Mouse (Mus musculus): Measurements from ENCODE around the gene Iqgap1.
A peak's percentile ranks its signal among the peaks of the same experiment; 100 is the strongest.

The Iqgap1 gene

GRCm38 (mm10) chr7:80825843-80826403 lies at the start of gene Iqgap1:
Iqgap1 (minus strand) TSS chr7:80825974.
- no peak for DNase-seq (ENCODE audit: low read depth, low spot score)

DNA sequence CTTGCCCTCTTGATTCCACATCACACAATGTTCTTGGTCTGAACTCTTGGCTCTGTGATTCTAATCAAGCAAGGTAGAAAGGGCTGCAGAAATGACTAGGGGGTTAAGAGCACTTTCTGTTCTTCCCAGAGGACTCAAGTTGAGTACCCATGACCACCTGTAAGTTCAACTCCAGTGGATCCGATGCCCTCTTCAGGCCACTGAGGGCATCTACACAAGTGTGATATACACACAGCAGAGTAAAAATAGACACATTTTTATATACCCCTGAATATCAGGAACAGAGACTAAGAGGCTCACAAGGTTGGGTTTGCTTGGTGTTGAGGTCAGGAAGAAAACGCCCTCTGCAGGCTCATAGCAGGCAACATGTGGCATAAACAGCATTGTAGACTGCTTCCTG lies 47.9 kb upstream of the Iqgap1 start:
- no peak for DNase-seq (ENCODE audit: low read depth, low spot score)

DNA sequence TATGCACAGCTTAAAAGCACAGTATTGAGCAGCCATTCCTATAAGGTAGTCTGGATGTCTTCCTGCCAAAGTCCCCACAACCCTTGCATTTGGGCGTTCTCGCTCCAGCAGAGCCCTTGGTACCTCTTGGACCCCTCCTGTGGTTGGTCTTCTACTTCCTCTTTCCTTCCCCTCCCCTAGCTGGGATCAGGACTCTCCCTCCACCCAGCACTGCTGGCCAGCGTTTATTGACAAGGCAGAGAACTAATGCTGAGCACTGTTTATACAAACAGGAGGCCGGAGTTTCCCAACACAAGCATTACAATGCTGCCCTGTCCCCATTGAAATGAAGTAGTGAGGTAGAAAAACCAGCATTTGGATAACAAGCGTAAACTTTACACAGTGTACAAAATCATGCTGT lies 47.3 kb upstream of the Iqgap1 start:
- DNase-seq (ENCODE audit: low read depth, low spot score), result no peak

DNA sequence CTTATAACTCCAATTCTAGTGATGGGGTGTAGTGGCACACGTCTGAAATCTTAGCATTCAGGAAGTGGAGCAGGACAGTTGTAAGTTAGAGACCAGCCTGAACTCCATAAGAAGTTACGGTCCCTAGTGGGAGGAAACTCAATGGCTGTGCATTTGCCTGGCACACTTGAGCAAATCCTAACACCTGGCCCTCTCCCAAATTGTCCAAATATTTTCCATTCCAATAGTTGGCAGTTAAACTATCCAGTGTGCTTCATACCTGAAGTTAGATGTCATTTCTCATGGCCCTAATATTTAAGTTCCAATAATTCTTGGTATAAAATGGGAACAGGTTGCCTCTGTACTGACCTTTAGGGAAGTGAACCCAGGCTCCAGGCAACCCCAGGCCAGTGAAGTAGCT lies 42.9 kb upstream of the Iqgap1 start:
- DNase-seq (ENCODE audit: low read depth, low spot score), result no peak

DNA sequence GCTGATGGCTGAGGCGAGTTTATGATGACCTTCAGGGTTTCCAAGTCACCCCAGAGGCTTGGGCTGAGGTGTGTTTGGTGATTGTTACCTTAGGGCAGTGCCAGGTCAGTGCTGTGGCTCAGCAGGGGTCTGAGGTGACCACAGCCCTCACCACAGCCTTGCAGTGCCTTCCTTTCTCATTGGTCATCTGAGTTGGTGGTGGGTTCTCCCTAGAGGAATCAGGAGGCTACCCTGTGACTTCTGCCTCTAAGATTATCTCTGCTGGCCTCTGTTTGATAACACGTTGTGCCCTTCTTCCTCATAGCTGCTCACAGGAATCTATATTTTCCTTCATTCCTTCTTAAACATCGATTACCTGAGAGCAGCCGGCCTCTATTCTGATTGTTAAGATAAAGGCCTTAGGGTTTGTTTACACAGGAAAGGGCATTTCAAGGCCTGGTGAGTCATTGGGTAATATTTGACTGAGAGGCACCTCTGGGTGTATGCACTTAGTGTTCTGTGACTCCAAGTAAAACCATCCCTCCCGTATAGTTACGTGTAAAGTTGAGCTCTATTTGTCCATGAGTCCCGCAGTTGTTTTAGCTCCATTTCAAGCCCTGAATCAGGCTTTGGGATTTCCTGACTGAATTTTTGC lies 40.9 kb upstream of the Iqgap1 start:
- no peak for DNase-seq (ENCODE audit: low read depth, low spot score)

- no peak for DNase-seq (ENCODE audit: low read depth, low spot score)
These were observed 39.7 kb upstream of the Iqgap1 start for GRCm38 (mm10) chr7:80865521-80865920.

GRCm38 (mm10) chr7:80864831-80865230 lies 39.1 kb upstream of the Iqgap1 start:
- DNase-seq (ENCODE audit: low read depth, low spot score), result no peak

DNA sequence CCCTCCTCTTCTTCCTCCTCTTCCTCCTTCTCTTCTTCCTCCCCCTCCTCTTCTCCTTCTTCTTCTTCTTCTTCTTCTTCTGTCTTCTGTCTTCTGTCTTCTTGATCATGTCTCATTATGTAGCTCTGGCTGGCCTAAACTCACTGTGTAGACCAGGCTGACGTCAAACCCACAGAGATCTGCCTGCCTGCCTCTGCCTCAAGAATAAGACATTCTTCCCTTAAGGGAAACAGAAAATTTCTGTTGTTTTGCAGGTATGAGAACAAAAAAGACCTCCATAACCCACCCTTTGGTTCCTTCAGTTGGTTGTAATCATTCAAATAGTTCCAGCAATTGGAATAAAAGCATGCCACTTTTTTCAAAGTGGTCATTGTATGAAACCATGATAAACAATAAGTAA lies 38.4 kb upstream of the Iqgap1 start:
- DNase-seq (ENCODE audit: low read depth, low spot score), result no peak

GRCm38 (mm10) chr7:80863520-80863919 lies 37.7 kb upstream of the Iqgap1 start:
- no peak for DNase-seq (ENCODE audit: low read depth, low spot score)

- no peak for DNase-seq (ENCODE audit: low read depth, low spot score)
These were observed 36.7 kb upstream of the Iqgap1 start for GRCm38 (mm10) chr7:80862475-80862874.

DNA sequence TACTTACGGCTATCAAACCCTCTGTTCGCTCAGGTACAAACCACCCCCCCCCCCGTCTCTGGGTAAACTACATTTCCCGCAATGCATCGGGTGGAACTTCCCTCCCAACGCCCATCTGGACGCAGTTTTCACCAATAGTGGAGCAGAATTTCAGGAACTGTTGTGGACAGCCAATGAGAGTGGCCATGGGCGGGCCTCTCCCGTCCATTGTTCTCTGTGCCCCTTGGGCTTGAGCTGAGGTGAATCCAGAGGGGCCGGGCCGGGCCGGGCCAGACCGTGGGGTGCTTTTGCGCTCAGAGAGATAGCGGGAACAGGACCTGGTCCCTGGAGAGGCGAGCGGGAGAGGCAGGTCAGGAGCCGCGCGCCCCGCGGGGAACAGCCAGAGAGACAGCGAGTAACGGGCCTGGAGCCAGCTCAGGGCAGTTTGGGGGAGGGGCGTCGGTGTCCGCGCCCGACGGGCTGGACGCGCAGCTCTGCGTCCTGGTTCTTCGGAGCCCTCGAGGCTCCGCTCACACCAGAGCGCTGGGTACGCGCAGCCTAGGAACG lies 35.0 kb upstream of the Iqgap1 start, which contains the start of gene Zscan2:
Gene Zscan2 (plus strand): TSS at position 192 of the 546 bp plus-strand sequence.
- DNase-seq (ENCODE audit: low read depth, low spot score), result peak; percentile 93

DNA sequence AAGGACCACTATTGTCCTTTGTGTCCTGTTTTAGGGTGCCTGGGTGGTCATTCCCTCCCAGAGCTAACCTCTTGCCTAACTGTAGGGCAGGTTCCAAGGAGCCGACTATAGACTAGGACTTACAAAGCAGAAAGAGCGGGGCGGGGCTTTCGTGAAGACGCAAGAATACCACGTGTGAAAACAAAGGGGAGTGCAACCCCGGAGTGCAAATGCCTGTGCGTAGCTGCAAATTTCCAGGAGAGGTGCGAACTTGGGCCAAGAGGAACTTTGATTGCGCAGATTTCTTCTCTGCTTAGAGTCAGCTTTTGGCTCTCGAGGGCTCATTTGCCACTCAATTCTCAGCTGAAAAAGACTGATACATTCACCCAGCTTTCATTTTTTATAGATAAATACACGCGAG lies 34.5 kb upstream of the Iqgap1 start:
- DNase-seq (ENCODE audit: low read depth, low spot score), result no peak

DNA sequence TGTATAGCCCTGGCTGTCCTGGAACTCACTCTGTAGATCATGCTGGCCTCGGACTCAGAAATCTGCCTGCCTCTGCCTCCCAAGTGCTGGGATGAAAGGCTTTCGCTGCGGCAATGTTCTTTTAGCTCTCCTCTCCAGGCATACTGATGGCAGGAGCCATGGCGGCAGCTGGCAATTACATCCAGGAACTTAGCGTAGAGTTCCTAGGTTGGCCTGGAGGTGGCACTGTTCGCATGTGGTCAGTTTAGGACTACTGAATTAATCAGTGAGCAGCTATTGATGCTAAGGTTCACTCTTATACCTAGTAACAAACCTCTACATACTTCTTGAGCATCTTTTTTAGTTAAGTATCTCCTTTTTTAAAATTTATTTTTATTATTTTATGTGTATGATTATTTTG lies 31.4 kb upstream of the Iqgap1 start:
- no peak for DNase-seq (ENCODE audit: low read depth, low spot score)

DNA sequence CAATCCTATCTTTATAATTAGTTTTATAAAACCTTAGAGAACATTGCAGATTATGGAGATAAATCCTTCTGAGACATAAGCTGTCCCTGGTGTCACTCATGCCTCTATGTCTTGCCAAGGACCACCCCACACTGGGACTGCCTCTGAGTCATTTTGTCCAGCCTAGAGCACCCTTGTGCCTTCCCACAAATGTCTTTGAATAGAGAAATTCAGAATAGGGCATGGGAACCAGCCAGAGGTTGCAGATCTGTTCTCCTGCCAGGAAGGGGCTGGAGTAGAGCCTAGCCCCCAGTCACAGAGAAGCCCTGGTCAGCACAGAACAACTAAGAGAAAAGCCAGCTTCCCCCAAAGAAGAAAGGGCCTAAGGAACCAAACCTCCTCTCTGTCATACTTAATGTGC lies 29.5 kb upstream of the Iqgap1 start:
- DNase-seq (ENCODE audit: low read depth, low spot score), result no peak

DNA sequence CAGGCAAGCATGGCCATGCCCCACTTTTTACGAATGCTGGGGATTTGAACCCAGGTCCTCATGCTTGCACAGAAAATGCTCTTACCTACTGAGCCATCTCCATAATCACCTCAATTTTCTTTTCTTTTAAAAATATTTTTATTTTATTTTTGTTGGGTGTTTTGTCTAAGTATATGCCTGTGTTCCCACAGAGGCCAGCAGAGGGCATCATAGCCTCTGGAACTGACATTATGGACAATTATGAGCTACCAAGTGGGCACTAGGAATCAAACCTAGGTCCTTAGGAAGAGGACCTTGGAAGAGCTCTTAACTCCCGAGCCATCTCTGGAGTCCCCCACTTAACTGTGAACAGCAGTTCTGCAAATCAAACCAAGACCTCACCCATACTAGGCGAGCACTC lies 27.4 kb upstream of the Iqgap1 start:
- DNase-seq (ENCODE audit: low read depth, low spot score), result no peak

GRCm38 (mm10) chr7:80850520-80850919 lies 24.7 kb upstream of the Iqgap1 start:
- no peak for DNase-seq (ENCODE audit: low read depth, low spot score)

DNA sequence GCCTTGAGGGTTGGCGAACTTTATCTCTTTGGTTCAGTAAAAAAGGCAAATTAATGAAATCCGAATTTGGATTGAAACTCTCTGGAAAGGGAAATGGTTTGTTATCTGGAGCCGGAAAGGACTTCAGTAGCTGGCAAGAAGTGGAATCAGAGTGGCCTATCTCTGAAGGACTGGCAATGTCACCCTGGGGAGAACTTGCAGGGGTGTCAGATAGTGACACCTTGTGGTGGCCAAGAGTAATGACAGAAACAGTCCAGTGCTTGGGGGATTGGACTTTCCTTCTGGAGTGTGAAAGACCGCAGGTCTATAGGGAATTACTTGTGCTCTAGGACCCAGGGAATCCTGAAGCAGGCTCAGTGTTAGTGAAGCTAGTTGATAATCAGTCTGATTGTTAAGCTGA lies 23.9 kb upstream of the Iqgap1 start:
- no peak for DNase-seq (ENCODE audit: low read depth, low spot score)

GRCm38 (mm10) chr7:80849267-80849666 lies 23.5 kb upstream of the Iqgap1 start:
- no peak for DNase-seq (ENCODE audit: low read depth, low spot score)

GRCm38 (mm10) chr7:80846709-80847108 lies 20.9 kb upstream of the Iqgap1 start:
- DNase-seq (ENCODE audit: low read depth, low spot score), result no peak

- no peak for DNase-seq (ENCODE audit: low read depth, low spot score)
These were observed 20.5 kb upstream of the Iqgap1 start for GRCm38 (mm10) chr7:80846280-80846678.

DNA sequence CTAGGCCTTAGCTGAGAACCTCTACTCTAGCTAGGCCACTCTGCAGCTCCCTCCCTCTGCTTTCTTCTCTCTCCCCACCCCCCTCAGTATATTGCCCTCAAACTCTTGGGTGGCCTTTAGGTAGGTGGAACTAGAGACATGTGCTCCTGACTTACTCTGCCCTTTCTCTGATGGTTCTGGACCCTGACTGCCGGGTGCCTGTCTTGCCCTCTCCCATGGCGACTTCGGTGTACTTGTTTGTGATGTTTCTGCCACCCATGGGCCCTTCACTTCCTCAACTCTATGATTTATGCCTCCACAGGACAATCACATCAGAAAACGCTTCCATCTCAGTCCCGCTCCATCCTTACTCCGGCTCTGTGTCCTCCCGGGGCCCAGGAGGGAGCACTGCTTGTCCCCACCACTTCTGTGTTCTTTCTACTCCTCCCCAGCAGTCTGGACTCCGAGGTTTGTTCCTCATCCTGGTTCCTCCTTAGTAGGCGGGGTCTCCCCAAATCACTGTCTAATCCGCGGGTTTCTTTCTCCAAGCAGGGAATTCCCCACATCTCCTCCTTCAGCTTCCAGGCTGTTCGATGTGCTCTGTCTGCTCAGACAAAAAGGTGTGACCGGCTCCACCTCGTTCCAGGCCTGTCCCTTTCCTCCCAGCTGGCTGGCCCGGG lies 20.0 kb upstream of the Iqgap1 start:
- DNase-seq (ENCODE audit: low read depth, low spot score), result no peak

DNA sequence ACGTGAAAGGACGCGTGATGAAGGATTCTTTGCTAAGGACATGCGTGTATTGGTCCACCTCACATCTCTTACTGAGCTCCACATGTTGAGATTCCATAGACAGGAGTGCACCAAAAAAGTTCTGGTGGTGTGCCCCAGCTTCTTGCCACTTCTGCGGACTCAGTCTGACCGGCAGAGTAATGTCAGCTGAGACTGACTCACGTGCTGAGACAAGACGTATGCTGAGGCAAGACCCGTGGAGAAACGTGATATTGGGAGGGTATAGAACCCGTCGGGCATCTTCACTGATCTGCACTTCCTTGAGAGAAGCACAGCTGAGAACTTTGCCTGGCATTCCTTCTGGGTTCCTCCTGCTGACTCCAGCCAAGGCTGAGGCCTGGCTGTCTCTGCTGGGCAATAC lies 18.9 kb upstream of the Iqgap1 start:
- no peak for DNase-seq (ENCODE audit: low read depth, low spot score)
